Mouse (Mus musculus) adrenal gland, postnatal 36 days (tissue): ENCODE results near the gene Sugp1. TPM values are rescaled to one million over a fixed set of nuclear protein-coding genes. Genes with fewer than 3 reads are reported as not detected.

Experiments
- DNase-seq, 2 experiments: peaks; one replicate each; pipeline ENCODE4 v3.0.0; 2021; ENCODE audit warnings: mixed read lengths in 1 of 2
- microRNA-seq: library from miRNA; unstranded; fragments of <30 nt; microRNA quantifications from one replicate; pipeline ENCODE4 v1.2.0, GENCODE M21; 2021
- total RNA-seq, 2 experiments: library from RNA; stranded (reverse); gene quantifications; 2 replicates each; pipeline ENCODE4 v1.2.3; 2021

The Sugp1 gene
- total RNA-seq, 2 experiments from 2014 or later: 30.9 to 31.5 TPM

DNA sequence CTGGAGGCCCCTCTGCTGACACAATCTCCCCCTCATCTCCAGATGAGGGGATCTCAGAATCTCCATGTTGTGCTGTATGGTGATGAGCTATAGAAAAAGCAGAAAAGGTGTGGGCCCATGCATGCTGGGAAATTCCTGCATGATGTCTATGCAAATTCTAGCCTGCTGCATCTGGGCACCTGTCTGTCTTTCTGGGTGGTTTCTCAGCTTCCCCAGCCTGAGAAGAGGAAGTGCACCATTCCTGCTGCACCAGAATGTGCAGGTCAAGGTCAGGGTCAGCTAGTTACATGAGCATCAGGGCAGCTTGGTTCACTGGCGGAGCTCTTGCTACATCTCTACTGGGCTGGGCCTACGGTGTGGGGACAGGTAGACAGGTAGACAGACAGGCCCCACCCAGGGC is 67.8 kb downstream of the Sugp1 start:
- DNase-seq: no peak

DNA sequence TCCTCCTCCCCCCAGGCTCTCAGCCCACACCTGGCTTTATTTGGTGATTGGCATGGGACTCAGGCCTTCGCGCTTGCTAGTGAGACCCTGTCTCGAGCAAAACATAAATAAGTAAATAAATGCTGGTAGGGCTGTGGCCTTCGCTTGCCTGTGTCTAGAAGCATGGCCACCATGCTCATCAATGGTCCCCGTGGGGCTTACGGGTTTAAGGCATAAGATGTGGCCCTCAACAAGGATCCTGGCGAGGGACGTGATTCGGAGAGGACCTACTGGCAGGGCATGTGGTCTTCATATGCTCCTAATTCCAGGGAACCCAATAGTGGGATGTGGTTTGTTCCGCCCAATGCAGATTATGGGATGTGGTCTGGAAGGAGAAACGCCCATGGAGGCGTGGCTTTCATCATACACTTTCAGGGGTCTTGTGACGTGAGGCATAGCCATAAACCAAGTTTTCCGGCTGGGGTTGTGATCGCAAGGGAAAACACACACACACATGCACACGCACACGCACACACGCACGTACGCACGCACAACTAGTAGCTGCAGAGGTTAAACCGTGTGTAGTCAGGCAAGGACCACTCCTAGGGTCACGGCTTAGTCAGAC is 68.7 kb downstream of the Sugp1 start:
- no peak for DNase-seq

DNA sequence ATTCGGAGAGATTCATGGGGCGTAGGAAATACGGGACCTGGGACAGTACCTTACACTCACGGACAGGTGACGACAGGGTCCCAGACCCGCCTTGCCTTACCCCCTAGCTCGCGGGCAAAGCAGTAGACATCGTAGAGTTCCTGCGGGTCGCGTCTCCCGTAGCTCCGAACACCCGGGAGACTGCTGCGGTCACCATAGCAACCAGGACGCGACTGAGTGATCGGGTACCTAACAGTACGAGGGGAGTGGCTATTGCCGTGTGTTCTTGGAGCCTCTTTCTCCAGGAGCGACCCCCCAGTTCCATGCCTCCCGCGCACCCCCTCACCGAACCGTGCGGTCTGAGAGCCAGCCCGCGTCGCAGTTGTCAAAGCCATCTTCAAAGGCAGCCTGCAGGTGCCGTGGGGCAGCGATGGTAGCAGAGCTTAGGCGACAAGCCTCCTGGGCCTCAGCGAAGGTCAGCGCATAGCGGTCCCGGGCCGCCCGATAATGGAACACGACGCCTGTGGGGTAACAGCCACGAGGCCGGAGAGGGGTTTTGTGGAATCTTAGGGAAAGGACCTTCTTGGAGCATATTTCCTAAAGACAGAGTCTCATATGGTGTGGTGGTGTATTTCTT is 69.9 kb downstream of the Sugp1 start:
- DNase-seq: peak in 1 of 2 experiments; percentile 16

DNA sequence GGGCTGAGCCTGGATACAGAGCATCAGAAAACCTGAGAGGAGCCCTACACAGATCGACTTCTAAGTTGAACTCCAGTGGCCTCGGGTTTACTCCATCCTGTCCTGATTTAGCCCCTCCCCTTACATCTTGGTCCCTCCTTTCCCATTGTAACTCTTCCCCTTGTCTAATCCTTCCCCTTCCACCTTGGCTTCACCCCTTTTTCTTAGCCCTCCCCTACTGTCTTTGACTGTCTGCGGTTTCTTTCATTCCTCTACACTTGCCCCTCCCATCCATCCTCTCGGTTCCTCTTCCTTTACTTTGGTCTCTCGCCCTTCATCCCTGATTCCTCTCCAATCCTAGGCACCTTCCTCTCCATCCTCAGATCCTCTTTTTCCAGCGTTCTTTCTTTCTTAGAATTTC is 71.9 kb downstream of the Sugp1 start:
- DNase-seq: no peak

DNA sequence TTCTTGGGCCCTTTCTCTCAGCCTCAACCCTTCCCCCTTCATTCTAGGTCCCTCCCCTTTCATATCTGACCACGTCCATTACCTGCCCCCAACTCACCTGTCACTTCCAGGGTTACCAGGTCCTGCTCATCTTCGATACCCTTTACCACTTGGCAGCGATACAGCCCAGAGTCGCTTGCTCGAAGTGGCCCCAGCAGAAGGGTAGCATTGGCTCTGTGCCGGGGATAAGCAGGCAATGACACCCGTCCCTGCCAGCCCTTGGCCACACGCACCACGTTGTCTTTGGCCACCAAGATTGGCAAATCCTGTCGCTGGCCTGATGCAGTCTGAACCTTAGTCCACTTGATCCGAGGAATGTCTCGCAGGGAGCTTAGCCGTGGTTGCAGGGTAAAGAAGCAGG is 72.3 kb downstream of the Sugp1 start:
- DNase-seq: peak in 1 of 2 experiments; percentile 36

DNA sequence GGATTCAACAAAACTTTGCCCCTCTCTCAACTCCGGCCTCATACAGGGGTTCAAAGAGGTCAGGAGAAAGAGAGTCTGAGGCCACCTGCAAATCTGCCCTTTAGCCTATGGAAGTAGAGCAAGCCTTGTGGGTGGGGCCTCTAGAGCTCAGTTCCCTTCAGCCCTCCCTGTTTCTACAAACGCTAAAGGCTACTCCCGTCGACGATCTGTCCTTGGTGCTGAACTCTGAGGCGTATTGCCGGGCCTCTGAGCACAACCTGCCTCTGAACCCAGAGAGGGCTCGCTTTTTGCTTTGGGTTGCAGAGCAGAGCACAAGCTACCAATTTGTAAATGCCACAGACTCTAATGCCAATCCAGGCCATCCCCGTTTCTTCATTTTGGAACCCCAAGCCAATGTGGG is 75.0 kb downstream of the Sugp1 start:
- peak; percentile 60 to 68 for DNase-seq

DNA sequence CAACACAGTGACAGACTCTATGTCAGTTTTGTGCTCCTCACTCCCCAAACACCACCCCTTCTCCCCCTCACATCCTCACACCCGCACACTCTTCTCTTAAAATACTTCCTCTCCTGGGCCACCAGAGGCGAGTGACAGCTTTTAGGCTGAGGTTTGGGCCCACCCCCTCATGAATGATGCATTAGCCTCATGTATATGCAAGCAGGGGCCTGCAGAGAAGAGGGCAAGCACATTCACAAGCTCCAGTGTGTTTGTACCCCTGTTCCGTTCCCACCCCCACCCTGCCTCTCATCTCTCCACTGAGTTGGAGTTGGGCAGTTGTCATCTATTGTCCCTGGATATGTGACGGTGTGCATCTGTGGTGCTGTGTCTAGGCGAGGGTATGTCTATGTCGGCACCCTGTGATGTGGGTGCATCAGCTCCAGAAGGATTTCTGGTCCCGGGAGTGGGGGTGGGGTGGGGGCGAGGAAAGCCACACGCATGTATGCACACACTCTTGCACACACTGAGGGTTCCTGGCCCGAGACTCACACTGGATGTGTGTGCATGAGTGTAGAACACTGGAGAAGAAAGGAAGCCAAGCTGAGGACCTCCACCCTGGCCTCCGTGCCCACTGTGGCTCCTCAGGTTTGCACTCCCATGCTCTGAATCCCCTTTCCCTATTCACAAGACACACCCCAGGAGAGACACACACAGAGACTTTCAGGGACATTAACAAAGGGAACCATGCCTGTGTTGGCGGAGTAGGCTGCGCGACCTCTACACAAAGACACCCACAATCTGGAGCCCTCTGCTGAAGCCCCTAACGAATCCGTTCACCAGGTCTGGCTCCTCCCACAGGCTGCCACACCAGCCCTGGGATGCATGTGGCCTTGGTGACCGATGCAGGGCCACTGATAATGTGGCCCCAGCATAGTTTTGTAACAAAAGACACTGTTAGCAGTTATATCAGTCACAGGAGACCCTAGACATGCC is 76.4 kb downstream of the Sugp1 start:
- DNase-seq: no peak

DNA sequence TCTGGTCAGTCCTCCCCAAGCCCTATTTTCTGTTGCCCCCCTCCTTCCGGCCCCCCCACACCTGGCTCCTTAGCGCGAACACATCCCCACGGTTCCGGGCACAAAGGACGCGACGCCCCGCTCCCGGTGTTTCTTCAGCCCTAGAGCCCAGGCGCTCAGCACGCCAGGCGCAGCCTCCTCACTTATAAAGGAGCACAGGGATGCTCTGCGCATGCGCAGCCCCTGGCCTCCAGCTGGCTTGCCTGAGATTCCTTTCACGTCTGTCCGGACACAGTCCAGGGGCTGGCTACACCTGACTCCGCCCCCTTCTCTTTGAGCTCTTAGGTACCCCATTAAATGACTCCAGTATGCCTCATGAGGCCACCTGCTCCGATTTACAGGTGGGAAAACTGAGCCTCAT is 78.1 kb downstream of the Sugp1 start, which contains the start of gene Ncan:
Gene Ncan (minus strand): TSS at position 207 of the 400 bp plus-strand sequence.
- DNase-seq: peak; percentile 67 to 79

Small RNA genes lying within 50 kb of the gene (microRNA-seq; reads per million reads assigned to microRNA genes)
- not detected for gene Mir7066

Other genes with a start within 250 kb of the Sugp1 start
- 10 to 100 TPM; 10.1 to 10.5 TPM for gene Gmip, start 234.1 kb upstream of the Sugp1 start, total RNA-seq
- 1 to 10 TPM; 1.4 to 1.7 TPM for gene Lpar2, start 220.4 kb upstream of the Sugp1 start, total RNA-seq
- 1 to 10 TPM; 1.1 to 1.8 TPM for gene Pbx4, start 210.3 kb upstream of the Sugp1 start, total RNA-seq
- gene Cilp2, start 155.1 kb upstream of the Sugp1 start, total RNA-seq: under 1 TPM in 1 of 2 experiments, not detected in 1; 0.10 TPM
- under 1 TPM; 0.53 to 0.56 TPM for gene Tssk6, start 140.6 kb upstream of the Sugp1 start, total RNA-seq
- gene Ndufa13, start 140.3 kb upstream of the Sugp1 start, total RNA-seq: 100 to 1,000 TPM; 166 to 176 TPM
- 1 to 10 TPM; 1.9 to 2.7 TPM for gene Yjefn3, start 140.1 kb upstream of the Sugp1 start, total RNA-seq
- gene Gatad2a, start 46.4 kb upstream of the Sugp1 start, total RNA-seq: 10 to 100 TPM; 93.2 to 94.3 TPM
- 10 to 100 TPM; 56.7 to 63.4 TPM for gene Mau2, start 79 bp upstream of the Sugp1 start, total RNA-seq
- 1 to 10 TPM in 1 of 2 experiments, under 1 TPM in 1; 0.56 to 1.1 TPM for gene Tm6sf2, start 30.1 kb downstream of the Sugp1 start, total RNA-seq
- under 1 TPM; 0.33 to 0.50 TPM for gene Hapln4, start 40.6 kb downstream of the Sugp1 start, total RNA-seq
- under 1 TPM; 0.23 to 0.46 TPM for gene Ncan, start 78.1 kb downstream of the Sugp1 start, total RNA-seq
- gene Nr2c2ap, start 88.5 kb downstream of the Sugp1 start, total RNA-seq: 10 to 100 TPM; 17.7 to 21.5 TPM
- gene Rfxank, start 96.3 kb downstream of the Sugp1 start, total RNA-seq: 10 to 100 TPM; 15.2 to 17.1 TPM
- gene Borcs8, start 96.7 kb downstream of the Sugp1 start, total RNA-seq: 10 to 100 TPM; 52.5 to 55.0 TPM
- under 1 TPM; 0.46 to 0.49 TPM for gene Mef2b, start 96.9 kb downstream of the Sugp1 start, total RNA-seq
- 10 to 100 TPM; 70.2 to 74.5 TPM for gene Tmem161a, start 129.5 kb downstream of the Sugp1 start, total RNA-seq
- gene Slc25a42, start 169.5 kb downstream of the Sugp1 start, total RNA-seq: 10 to 100 TPM; 28.5 to 44.0 TPM
- 10 to 100 TPM; 24.0 to 34.1 TPM for gene Sugp2, start 191.4 kb downstream of the Sugp1 start, total RNA-seq
- gene Armc6, start 191.7 kb downstream of the Sugp1 start, total RNA-seq: 10 to 100 TPM; 10.7 to 13.6 TPM
- 10 to 100 TPM; 16.7 to 20.9 TPM for gene Homer3, start 240.0 kb downstream of the Sugp1 start, total RNA-seq